Mouse (Mus musculus) frontal cortex, adult (tissue): Measurements from ENCODE around the gene Ttbk2.

Experiments
- ATAC-seq: cut with Nextera tagmentation; 2 replicates; pipeline ENCODE4 v1.9.2; 2017; ENCODE audit warnings: mild to moderate bottlenecking, moderate library complexity, mixed read lengths; ENCODE audit not compliant: low TSS enrichment

The Ttbk2 gene

GRCm38 (mm10) chr2:120745496-120745895 is 104.9 kb downstream of the Ttbk2 start:
- no peak for ATAC-seq

DNA sequence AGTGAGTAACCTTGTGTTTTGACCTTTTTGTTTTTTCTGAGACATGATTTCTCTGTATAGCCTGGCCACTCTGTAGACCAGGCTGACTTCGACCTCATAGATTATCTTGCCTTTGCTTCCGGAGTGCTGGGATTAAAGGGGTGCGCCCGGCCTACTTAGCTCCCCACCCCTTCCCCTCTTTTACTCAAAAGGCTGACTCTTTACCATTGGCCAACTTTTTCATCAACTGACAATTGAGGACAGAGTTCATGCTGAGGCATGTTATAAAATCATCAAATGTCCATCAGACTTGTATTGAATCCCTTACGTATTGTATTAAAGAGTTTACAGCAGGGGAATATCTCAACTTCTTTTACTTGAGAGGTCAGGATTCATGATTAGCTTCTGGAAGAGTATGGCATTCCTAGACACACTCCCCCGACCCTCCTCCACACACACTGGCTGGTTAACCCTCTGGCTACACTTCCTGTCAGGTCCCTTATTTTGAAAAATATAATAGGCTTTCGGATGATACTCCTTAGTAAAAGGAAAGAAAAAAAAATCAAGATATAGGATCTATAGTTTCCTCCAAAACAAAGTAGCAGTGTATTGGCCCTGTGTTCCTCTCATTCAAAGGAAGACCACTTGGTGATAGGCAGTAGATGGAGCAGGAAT is 118.4 kb downstream of the Ttbk2 start:
- ATAC-seq: no peak

GRCm38 (mm10) chr2:120731167-120731862 is 119.1 kb downstream of the Ttbk2 start:
- ATAC-seq: peak; percentile 97

DNA sequence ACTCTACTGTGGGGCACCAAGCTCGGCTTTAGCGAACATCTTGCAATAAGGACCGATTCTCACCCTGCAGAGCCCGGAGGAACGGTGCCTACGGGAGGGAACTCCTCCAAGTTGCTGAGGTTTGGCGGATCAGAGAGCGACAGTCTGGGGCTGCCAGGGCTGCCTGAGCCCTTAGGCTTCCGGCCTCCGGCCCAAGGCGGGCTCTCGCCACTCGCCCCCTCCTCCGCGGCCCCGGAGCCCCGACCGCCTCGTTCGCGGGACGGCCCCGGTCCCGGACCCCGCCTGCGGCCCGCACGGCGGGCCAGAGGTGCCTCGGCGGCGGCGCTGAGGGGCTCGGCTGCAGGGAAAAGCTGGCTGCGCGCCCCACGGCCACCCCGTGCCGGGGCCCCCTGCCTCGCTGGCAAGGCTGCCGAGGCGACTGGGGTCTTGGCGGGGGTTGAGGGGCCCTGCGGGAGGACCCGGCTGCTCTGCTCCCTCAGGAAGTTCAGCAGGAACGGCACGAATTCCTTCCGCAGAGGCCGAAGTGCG is 119.7 kb downstream of the Ttbk2 start:
- ATAC-seq: peak; percentile 7; the same call in 1 of the 2 replicates

DNA sequence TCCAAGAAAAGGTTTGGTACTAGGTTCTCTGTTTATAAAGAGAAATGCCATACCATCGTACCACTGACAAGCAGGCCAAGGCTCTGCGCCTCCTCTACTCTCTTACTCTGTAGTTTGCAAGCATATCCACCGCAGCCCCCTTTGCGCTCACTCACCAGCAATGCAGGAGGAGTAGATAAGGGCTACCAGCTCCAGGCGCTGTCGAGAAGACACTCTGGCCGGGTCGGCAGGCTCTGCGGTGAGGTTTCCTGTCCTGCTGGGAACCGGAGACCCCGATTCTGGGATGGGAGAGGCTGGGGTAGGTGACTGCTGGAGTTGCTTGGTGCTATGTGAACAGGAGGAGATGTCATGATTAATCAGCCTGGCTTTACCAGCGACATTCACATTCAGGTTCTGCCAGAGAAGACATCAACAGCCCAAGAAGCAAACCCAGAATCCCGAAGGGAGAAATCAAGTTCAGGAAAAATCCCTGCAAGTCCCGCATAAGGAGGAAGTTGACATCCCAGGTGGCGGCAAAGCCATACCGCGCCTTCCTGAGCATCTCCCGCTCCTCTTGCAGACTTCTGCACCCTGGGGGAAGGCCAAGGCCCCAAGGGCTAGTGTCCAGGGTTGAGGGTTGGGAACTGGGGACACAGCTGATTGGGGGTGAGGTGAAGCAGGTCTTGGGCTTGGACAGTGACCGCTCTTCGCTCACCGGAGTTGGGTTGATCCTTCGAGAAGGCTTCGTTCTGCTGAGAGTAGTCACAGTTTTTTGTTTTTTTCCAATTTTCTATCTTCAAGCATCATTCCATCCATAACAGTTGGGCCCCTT is 120.4 kb downstream of the Ttbk2 start:
- no peak for ATAC-seq

GRCm38 (mm10) chr2:120724176-120724575 is 126.2 kb downstream of the Ttbk2 start:
- no peak for ATAC-seq

DNA sequence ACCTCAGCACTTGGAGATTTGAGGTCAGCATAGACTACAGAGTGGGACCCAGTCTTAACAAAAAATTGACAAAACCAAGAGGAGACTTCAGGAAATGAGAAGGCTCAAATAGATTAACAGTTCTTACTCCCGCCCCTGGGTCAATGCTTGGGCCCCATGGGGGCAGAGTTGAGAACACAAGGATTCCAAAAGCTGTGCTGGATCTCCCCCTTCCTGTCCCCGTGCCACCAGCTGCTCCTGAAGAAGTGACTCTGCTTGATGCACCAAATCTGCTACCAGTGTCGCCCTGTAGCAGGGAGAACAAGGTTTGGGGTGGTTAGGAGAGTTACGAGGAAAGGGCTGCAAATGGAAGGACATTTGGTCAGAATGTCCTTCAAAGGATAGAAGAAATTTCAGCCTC is 126.8 kb downstream of the Ttbk2 start:
- ATAC-seq: no peak

DNA sequence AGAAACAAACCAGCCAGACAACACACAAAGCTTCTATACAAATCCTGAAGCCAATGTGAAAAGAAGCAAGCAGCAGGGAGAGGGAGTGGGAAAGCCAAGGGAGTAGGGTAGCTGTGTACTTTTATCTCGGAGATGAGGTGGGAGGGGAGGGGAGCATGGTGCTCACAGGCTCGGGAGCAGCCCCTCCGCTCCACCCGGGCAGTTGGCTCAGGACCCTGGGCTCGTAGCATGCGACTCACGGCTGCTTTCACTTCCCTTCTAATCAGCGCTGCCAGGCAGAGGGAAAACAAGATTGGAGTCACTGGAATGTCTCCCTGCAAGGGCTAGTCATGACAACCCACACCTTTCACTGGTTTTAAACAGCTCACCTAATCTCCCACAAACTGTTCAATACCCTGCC is 127.9 kb downstream of the Ttbk2 start:
- ATAC-seq: no peak

GRCm38 (mm10) chr2:120721911-120722310 is 128.5 kb downstream of the Ttbk2 start:
- ATAC-seq: no peak

- no peak for ATAC-seq
Measured at GRCm38 (mm10) chr2:120720821-120721220, 129.6 kb downstream of the Ttbk2 start.

GRCm38 (mm10) chr2:120718496-120718895 is 131.9 kb downstream of the Ttbk2 start:
- ATAC-seq: no peak

DNA sequence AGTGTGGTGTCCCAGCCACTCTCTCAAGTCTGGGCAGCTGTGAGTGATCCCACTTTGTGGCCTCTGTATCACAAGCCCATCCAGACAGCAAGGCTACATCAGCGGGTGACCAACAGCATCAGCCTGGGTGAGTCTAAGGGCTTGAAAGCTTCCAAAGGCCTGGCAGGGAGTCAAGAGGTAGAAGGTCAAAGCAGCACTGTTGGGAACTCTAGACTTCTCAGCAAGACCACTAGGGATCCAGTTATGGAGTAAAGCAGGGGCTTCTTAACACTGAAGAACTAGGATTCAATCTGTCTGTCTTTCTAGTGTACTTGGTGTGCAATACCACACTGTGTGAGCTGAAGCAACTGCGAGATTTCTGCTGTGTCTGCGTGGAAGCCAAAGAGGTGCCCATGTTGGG is 137.0 kb downstream of the Ttbk2 start:
- no peak for ATAC-seq

GRCm38 (mm10) chr2:120710948-120711347 is 139.5 kb downstream of the Ttbk2 start:
- ATAC-seq: no peak

DNA sequence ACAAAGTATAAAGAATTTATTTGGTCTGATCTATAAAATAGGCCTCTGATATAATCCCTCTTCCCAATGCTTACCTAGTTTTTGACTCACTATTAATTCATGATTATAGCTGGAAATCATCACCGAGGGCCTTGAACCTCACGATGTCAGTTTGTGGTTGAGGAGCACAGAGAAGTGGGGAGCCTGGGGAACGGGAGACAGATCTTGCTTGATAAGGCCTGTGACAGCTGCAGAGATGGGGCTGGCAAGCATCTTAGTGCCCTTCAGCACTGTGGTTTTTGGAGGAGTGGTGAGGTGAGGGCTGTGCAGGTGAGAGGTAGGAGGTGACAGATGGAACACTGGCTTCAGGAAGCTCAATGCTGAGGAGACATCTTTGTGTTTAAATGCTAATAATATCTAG is 140.2 kb downstream of the Ttbk2 start:
- no peak for ATAC-seq

DNA sequence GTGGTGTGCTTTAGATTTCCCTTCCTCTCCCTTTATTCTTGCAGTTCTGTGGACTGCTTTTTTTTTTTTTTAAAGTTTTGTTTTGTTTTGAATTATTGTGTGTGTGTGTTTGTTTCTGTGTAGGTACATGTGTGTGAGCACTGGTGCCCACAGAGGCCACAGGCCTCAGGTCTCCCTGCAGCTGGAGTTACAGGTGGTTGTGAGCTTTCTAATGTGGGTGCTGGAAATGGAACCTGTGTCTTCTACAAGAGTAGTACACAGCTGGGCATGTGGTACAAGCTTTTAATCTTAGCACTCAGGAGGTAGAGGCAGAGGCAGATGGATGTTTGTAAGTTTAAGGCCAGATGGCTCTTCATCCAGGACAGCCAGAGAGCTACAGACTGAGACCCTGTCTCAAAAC is 143.4 kb downstream of the Ttbk2 start:
- no peak for ATAC-seq

GRCm38 (mm10) chr2:120702675-120703074 is 147.7 kb downstream of the Ttbk2 start:
- no peak for ATAC-seq

DNA sequence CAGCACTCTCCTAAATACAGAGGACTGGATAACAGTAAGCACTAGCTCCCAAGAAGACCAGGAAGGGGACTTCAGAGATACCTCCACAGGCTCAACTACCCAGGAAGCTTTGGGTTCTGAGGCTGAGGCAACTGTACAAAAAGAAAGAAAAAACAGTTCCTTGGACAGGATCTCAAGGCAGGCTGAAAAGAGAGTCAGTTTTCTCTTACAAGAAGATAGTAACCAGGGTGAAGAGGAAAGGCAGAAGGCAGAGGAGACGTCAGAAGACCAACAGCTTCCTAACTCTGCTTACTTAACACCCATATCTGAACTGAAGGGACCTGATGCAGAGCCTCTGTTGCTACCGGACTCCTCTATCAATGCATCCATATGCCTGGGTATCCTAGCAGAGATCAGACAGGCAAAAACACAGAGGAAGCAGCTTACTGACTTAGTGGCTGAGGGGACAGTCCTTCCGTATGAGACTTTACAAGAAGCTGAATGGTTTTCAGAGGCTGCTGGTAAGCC is 150.0 kb downstream of the Ttbk2 start:
- no peak for ATAC-seq

GRCm38 (mm10) chr2:120697767-120698166 is 152.6 kb downstream of the Ttbk2 start:
- ATAC-seq: no peak
